Mouse (Mus musculus) midbrain, embryonic 10.5 days (tissue): ENCODE data around the gene Stradb. TPM values are rescaled to one million over a fixed set of nuclear protein-coding genes. Genes with fewer than 3 reads are reported as not detected.

ENCODE experiments used
- DNase-seq: peaks from one replicate; pipeline ENCODE4 v3.0.0-alpha.2; 2017; ENCODE audit warnings: low spot score
- H3K27ac ChIP-seq: fragments of 300-500 bp; sonication (generic); replicated peaks from 2 replicates; pipeline ENCODE4 v1.5.1; 2016; ENCODE audit warnings: mild to moderate bottlenecking
- H3K27me3 ChIP-seq: fragments of 300-500 bp; sonication (generic); 2 replicates; pipeline ENCODE4 v1.6.1; 2016; ENCODE audit warnings: low read depth, mild to moderate bottlenecking; ENCODE audit not compliant: poor library complexity, severe bottlenecking
- H3K36me3 ChIP-seq: fragments of 300-500 bp; sonication (generic); 2 replicates; pipeline ENCODE4 v1.6.1; 2016; ENCODE audit warnings: mild to moderate bottlenecking, moderate library complexity
- H3K4me1 ChIP-seq: fragments of 300-500 bp; sonication (generic); 2 replicates; pipeline ENCODE4 v1.6.1; 2016
- H3K4me3 ChIP-seq: fragments of 300-500 bp; sonication (generic); 2 replicates; pipeline ENCODE4 v1.5.1; 2016; ENCODE audit warnings: mild to moderate bottlenecking, moderate library complexity
- H3K9me3 ChIP-seq: fragments of 300-500 bp; sonication (generic); replicated peaks from 2 replicates; pipeline ENCODE4 v1.6.1; 2016; ENCODE audit warnings: mild to moderate bottlenecking
- WGBS: fragments of 180-500 bp; shearing (Covaris S2); methylation state at CpG from one replicate; pipeline ENCODE4 v1.1.7; 2016; 5-methylcytosine and 5-hydroxymethylcytosine counted together
- polyA plus RNA-seq: library from polyadenylated mRNA; unstranded; fragments of >200 nt; fragmentation: Nextera tagmentation; extraction: Ambion mirVana; gene quantifications from 2 replicates; pipeline ENCODE4 v1.2.1, GENCODE M21; 2016

Gene Stradb
- polyA plus RNA-seq: 26.8 and 33.9 TPM in 2 replicates

DNA sequence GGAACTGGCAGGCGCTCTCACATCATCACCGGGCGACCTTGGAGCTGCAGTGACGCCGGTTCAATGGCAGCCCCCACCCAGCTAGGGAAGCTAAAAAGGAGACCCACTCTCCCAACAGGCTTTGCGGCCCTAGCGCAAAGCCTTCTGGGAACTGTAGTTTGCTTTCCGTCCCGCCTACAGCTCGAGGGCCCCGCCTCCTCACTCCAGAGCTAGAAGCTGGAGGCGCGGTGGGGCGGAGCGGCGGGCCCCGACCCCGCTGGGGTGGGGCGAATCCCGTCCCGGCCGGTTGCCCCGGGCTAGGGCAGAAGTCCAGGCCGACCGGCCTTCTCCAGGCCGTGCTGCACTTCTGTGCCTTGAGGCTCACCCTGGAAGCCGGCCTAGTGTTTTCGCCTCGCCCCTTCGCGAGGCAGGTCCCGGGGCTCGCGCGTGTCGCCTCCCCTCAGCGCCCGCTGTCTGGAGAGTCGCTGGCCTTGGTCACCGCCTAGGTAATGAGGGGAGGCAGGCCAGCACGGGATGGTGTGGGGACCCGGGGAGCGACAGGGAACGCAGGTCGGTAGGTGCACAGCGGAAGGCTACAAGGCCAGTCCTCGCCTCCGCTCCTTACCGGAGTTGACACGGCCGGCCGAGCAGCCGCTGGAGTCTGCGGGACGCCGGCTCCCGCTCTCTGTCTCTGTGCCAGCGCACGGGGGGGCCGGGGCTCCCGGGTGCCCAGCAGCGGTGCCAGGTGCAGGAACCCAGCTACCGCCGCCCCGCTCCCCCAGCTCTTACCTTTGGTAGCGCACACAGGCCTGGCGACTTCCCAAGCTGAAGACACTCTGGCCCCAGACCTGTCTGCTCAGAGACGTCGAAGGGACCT lies at the start of gene Stradb, which contains the start of gene Trak2:
TSS of gene Stradb (plus strand) at position 157 of the 856 bp plus-strand sequence.
TSS of gene Trak2 (minus strand) at position 65 of the 856 bp plus-strand sequence.
- Histone ChIP-seq H3K27me3 (no peaks in the 10 kb centered on the region), H3K36me3 (0 out of 2 replicates have a peak, but pooled peaks cover 3% of the 10 kb centered on the region), H3K27ac (peak within 1 kb of the TSS; percentile 92), H3K4me1 (peaks cover 49% of the 10 kb centered on the region), H3K9me3 (no peaks in the 10 kb centered on the region), H3K4me3 (peak within 1 kb of the TSS; percentile 76)
- peak; percentile 93 for DNase-seq
- under 1% methylated on average over 62 of the region's 69 CpGs for WGBS

- no peak overlapping the region for H3K4me3 ChIP-seq
- WGBS: 94% methylated on average over 5 of the region's 5 CpGs
Observed at GRCm38 (mm10) chr1:58926664-58927063, 46.7 kb upstream of the Stradb start.

DNA sequence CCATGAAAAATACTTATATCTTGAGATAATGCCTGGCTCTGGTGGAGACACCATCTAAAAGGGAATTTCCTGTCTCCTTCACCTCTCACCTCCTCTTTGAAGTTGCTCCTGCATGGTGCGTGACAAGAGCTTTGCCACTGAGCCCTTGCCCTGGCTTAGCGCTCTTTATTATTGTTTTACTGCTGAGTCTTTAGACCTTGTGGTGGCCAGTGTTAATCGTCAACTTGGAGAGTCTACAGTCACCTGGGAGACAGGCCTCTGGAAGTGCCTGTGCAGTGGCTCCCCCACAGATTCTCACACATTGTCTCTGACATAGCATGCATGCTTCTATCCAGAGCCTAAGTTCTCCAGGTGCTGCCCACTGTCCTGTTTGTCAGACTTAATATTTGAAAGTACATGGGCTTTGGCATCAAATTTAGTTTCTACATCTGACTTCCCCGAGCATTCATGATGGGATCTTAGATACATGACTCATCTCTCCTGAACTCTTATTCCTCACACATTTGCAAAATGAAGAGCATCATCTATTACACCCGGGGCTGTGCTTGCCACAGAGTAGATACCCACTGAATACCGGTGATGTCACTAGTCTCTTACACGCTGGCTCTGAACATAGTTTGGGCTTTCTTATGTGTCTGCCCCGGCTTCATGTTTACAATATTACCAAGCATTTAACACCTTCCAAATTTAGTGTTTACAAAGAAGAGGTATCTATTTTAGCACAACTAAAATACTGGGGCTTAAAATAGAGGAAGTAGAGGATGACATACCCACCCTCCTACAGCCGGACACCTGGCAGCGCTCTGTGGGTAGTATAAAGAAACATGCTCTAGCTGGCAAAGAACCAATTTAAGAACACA lies 36.3 kb upstream of the Stradb start:
- peaks cover 39% of the 10 kb centered on the region for H3K36me3 ChIP-seq
- no peaks in the 10 kb centered on the region for H3K4me1 ChIP-seq
- no peak overlapping the region for H3K4me3 ChIP-seq
- no peaks in the 10 kb centered on the region for H3K27me3 ChIP-seq
- 96% methylated on average over 10 of the region's 10 CpGs for WGBS
- no peak for DNase-seq
- H3K27ac ChIP-seq: no peak overlapping the region
- H3K9me3 ChIP-seq: peaks cover 8% of the 10 kb centered on the region; the same call in 1 of the 2 replicates

More at GRCm38 (mm10) chr1:58926664-58927063, 46.7 kb upstream of the Stradb start:
- no peak overlapping the region for H3K27ac ChIP-seq
- peaks cover 7% of the 10 kb centered on the region; the same call in 1 of the 2 replicates for H3K9me3 ChIP-seq
- H3K36me3 ChIP-seq: peaks cover 48% of the 10 kb centered on the region
- no peak for DNase-seq
- no peaks in the 10 kb centered on the region for H3K27me3 ChIP-seq
- H3K4me1 ChIP-seq: no peaks in the 10 kb centered on the region

DNA sequence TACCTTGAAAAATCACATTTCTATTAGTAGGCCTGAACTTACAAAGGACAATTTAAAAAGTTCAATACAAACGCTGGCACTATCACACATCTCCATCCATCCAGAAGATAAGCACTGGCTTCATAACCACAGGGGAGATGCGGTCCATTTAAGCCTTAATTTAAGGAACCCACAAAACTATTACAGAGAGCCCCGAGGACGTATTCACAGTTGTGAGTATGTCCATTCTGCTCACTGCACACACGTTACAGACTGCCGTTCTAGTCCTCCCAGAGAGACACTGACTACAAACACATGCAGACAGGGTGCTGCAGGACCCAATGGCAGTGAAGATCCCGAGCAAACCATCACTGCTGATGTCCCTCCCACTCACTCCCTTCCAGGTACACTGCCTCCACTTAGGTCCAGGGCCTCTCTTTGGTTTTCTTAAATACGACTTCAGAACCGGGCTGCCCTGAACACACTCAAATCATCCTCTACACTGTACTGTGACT lies 35.7 kb upstream of the Stradb start:
- Histone ChIP-seq H3K27me3 (no peaks in the 10 kb centered on the region), H3K9me3 (peaks cover 8% of the 10 kb centered on the region; the same call in 1 of the 2 replicates), H3K36me3 (peaks cover 39% of the 10 kb centered on the region), H3K27ac (no peak overlapping the region), H3K4me3 (no peak overlapping the region), H3K4me1 (no peaks in the 10 kb centered on the region)
- 96% methylated on average over 9 of the region's 9 CpGs for WGBS
- DNase-seq: no peak

DNA sequence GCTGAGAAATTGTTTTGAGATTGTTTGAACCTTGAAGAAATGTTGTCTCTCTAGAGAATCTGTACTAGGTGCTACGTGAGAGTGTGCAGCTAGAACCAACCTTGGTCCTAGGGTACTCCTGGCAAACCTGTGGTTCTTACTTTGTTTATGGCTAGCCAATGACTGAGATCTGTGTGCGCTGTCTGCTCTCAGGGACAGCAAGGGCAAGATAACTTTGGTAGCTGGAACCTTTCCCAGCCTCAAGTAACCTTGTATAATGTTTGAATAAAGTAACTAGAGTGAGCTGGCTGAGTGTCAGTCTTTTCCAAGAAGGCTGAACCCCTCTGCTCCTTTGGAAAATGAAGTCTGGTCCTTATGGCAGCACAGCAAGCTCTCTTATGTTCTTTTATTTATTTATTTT lies 27.8 kb upstream of the Stradb start:
- no peaks in the 10 kb centered on the region for H3K9me3 ChIP-seq
- H3K36me3 ChIP-seq: peaks cover 26% of the 10 kb centered on the region
- no peaks in the 10 kb centered on the region for H3K27me3 ChIP-seq
- no peak overlapping the region for H3K27ac ChIP-seq
- no peak overlapping the region for H3K4me3 ChIP-seq
- 99% methylated on average over 2 of the region's 2 CpGs for WGBS
- H3K4me1 ChIP-seq: no peaks in the 10 kb centered on the region
- no peak for DNase-seq

GRCm38 (mm10) chr1:58945960-58946670 lies 27.2 kb upstream of the Stradb start:
- DNase-seq: no peak
- Histone ChIP-seq H3K9me3 (no peaks in the 10 kb centered on the region), H3K36me3 (peaks cover 24% of the 10 kb centered on the region), H3K27me3 (no peaks in the 10 kb centered on the region), H3K4me1 (peaks cover 5% of the 10 kb centered on the region), H3K4me3 (no peak overlapping the region), H3K27ac (no peak overlapping the region)
- 94% methylated on average over 7 of the region's 7 CpGs for WGBS

GRCm38 (mm10) chr1:58946718-58947117 lies 26.6 kb upstream of the Stradb start:
- Histone ChIP-seq H3K9me3 (no peaks in the 10 kb centered on the region), H3K27ac (no peak overlapping the region), H3K4me3 (no peak overlapping the region), H3K36me3 (peaks cover 24% of the 10 kb centered on the region), H3K4me1 (peaks cover 11% of the 10 kb centered on the region), H3K27me3 (no peaks in the 10 kb centered on the region)
- 94% methylated on average over 9 of the region's 9 CpGs for WGBS
- no peak for DNase-seq

GRCm38 (mm10) chr1:58949561-58950106 lies 23.7 kb upstream of the Stradb start:
- no peak overlapping the region for H3K4me3 ChIP-seq
- no peak for DNase-seq
- H3K9me3 ChIP-seq: no peaks in the 10 kb centered on the region
- 94% methylated on average over 6 of the region's 6 CpGs for WGBS
- H3K27me3 ChIP-seq: no peaks in the 10 kb centered on the region
- H3K27ac ChIP-seq: no peak overlapping the region
- H3K36me3 ChIP-seq: peaks cover 18% of the 10 kb centered on the region
- peaks cover 28% of the 10 kb centered on the region for H3K4me1 ChIP-seq

DNA sequence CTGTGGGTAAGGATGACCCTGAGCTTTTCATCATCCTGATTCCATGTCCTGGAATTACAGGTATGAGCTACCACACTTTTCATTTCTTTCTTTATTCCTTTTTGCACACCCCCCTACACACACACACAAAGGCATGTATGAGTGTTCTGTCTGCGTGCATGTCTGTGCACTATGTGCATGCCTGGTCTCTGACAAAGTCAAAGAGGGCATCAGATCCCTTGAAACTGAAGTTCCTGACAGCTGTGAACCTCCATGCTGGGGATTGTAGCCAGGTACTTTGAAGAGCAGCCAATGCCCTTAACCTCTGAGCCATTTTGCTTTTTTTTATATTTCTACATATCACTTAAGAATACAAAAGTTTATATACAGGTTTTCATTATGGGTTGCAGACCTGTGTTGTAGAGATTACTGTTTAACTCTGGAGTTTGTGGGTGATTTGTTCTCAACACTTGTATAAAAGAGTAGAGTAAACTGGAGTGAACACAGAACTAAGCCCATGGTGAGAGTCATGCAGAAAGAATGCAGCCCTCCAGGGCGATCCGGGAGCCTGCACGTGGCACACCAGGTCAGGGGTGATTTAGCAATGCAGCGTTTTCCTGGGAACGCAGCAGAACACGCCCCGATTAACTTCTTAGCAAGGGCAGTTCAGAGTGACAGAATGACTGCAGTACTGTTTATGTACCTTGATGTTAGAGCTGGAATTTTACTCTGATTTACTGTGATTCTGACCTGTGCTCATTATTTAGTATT lies 22.2 kb upstream of the Stradb start:
- H3K9me3 ChIP-seq: no peaks in the 10 kb centered on the region
- peak; percentile 31 for DNase-seq
- WGBS: 37% methylated on average over 8 of the region's 8 CpGs
- peaks cover 28% of the 10 kb centered on the region for H3K4me1 ChIP-seq
- peaks cover 3% of the 10 kb centered on the region for H3K36me3 ChIP-seq
- no peak overlapping the region for H3K4me3 ChIP-seq
- H3K27ac ChIP-seq: no peak overlapping the region
- no peaks in the 10 kb centered on the region for H3K27me3 ChIP-seq

DNA sequence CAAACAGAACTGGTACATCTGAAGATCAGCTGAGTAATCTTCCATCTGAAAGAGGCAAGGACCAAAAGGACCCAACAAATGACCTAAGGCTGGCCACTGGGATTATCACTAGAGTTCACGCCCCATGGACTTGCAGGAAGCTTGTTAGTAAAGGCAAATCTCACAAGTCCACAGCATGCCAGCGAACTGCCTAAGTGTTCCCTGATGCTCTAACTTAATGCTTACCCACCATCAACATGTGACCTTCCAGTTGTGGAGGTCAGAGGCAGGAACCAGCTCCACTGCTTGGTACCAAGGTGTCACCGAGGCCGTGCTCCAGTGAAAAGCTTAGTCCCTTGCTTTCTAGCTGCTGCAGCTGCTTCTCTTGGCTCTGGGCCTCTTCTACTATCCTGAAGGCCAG lies 21.5 kb upstream of the Stradb start:
- Histone ChIP-seq H3K4me1 (peaks cover 28% of the 10 kb centered on the region), H3K27ac (0 out of 2 replicates have a peak overlapping the region, but pooled peaks have one; percentile 13), H3K36me3 (no peaks in the 10 kb centered on the region), H3K4me3 (no peak overlapping the region), H3K27me3 (no peaks in the 10 kb centered on the region), H3K9me3 (no peaks in the 10 kb centered on the region)
- 74% methylated on average over 4 of the region's 4 CpGs for WGBS
- no peak for DNase-seq

- Histone ChIP-seq H3K36me3 (no peaks in the 10 kb centered on the region), H3K27ac (no peak overlapping the region), H3K9me3 (no peaks in the 10 kb centered on the region), H3K4me1 (peaks cover 28% of the 10 kb centered on the region), H3K27me3 (no peaks in the 10 kb centered on the region), H3K4me3 (no peak overlapping the region)
- WGBS: 71% methylated on average over 5 of the region's 5 CpGs
- no peak for DNase-seq
Observed at GRCm38 (mm10) chr1:58952526-58952925, 20.8 kb upstream of the Stradb start.
